Mouse (Mus musculus) limb, embryonic 15.5 days (tissue): ENCODE results near the gene Slc30a10. TPM values are rescaled to one million over a fixed set of nuclear protein-coding genes. Genes with fewer than 3 reads are reported as not detected.
A peak's percentile ranks its signal among the peaks of the same experiment; 100 is the strongest.

Source experiments
- ATAC-seq: fragments of 200-750 bp; cut with Nextera tagmentation; 2 replicates; pipeline ENCODE4 v1.8.0; 2017; ENCODE audit warnings: low read depth, moderate TSS enrichment; ENCODE audit not compliant: insufficient number of reproducible peaks, low FRiP score, low TSS enrichment
- H3K27ac ChIP-seq: fragments of 300-500 bp; sonication (generic); 2 replicates; pipeline ENCODE4 v1.5.1; 2015; ENCODE audit warnings: moderate library complexity, mild to moderate bottlenecking, inconsistent platforms
- H3K27me3 ChIP-seq: fragments of 300-500 bp; sonication (generic); 2 replicates; pipeline ENCODE4 v1.6.1; 2015; ENCODE audit warnings: inconsistent platforms
- H3K36me3 ChIP-seq: fragments of 300-500 bp; sonication (generic); 2 replicates; pipeline ENCODE4 v1.6.1; 2015; ENCODE audit warnings: inconsistent platforms
- H3K4me1 ChIP-seq: fragments of 300-500 bp; sonication (generic); 2 replicates; pipeline ENCODE4 v1.6.1; 2015; ENCODE audit warnings: inconsistent platforms
- H3K4me2 ChIP-seq: fragments of 300-500 bp; sonication (generic); 2 replicates; pipeline ENCODE4 v1.6.1; 2015; ENCODE audit warnings: mild to moderate bottlenecking, inconsistent platforms
- H3K4me3 ChIP-seq: fragments of 300-500 bp; sonication (generic); 2 replicates; pipeline ENCODE4 v1.5.1; 2015; ENCODE audit warnings: mild to moderate bottlenecking, inconsistent platforms
- H3K9ac ChIP-seq: fragments of 300-500 bp; sonication (generic); 2 replicates; pipeline ENCODE4 v1.6.1; 2015; ENCODE audit warnings: inconsistent platforms
- H3K9me3 ChIP-seq: fragments of 300-500 bp; sonication (generic); 2 replicates; pipeline ENCODE4 v1.6.1; 2016; ENCODE audit warnings: inconsistent platforms
- WGBS: fragments of 180-500 bp; shearing (Covaris S2); methylation state at CpG from one replicate; pipeline ENCODE4 v1.1.7; 2015; 5-methylcytosine and 5-hydroxymethylcytosine counted together
- polyA plus RNA-seq: library from polyadenylated mRNA; unstranded; fragments of >200 nt; fragmentation: Nextera tagmentation; extraction: Ambion mirVana; gene quantifications from 2 replicates; pipeline ENCODE4 v1.2.1, GENCODE M21; 2015

The Slc30a10 gene
- polyA plus RNA-seq, 1 experiment from 2014 or later: 0.45 TPM

DNA sequence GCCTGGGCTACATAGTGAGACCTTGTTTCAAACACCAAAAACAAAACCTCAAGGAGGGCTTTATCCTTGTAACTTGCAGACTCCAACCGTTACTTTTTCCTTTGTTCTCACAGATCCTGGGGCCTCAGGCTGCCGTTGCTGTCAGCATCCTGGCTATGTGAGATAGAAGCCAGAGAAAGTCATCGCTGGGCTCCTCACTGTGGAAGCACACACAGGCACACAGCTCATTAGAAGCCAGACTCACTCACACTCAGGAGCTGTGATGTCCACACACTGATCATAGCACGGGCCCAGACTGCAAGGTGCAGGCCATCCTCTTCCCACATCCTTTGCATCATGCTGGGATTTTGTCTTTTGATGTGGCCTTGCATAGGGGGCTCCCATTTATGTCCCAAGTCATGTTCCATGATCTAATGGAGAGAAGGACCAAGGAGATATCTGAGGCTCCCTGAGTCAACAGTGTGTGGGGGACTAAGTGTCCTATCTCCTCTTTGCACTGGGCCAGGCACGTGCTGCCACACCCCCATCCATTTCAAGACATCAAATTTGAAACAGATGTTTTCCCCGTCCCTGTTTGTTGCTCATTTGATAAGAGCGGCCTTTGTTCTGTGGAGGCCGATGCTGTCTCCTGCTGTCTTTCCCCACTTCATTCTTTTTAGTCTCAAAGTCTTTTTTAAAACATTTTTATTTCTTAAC, 17.5 kb downstream of the Slc30a10 start:
- no peak overlapping the region for H3K9ac ChIP-seq
- no peak for ATAC-seq
- no peaks in the 10 kb centered on the region for H3K9me3 ChIP-seq
- H3K4me2 ChIP-seq: no peak overlapping the region
- no peaks in the 10 kb centered on the region for H3K36me3 ChIP-seq
- no peaks in the 10 kb centered on the region for H3K27me3 ChIP-seq
- no peak overlapping the region for H3K4me3 ChIP-seq
- H3K27ac ChIP-seq: no peak overlapping the region; the same call in 1 of the 2 replicates
- WGBS: 37% methylated on average over 8 of the region's 8 CpGs
- H3K4me1 ChIP-seq: peaks cover 3% of the 10 kb centered on the region; the same call in 1 of the 2 replicates

DNA sequence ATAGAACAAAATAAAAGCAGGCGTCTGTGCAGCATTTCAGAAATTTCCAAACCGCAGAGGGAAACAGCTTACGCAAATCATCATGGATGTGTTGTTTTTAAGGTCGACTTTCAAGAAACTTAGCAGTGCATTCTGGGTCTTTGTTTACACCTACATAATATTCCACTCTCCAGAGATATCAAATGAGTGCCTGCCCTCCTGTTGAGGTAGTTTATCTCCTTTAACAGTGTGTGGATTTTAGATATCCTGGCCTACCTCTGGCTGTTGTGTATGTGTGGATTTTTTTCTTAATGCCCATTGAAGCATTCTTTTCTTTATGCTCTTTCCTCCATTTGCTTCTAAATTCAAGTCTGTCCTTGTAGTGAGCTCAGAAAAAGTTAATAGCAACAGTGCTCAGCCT, 18.1 kb downstream of the Slc30a10 start:
- Histone ChIP-seq H3K9ac (no peak overlapping the region), H3K27ac (no peak overlapping the region), H3K4me3 (no peak overlapping the region), H3K36me3 (no peaks in the 10 kb centered on the region), H3K4me1 (peaks cover 3% of the 10 kb centered on the region; the same call in 1 of the 2 replicates), H3K4me2 (no peak overlapping the region), H3K27me3 (no peaks in the 10 kb centered on the region), H3K9me3 (no peaks in the 10 kb centered on the region)
- 75% methylated on average over 4 of the region's 4 CpGs for WGBS
- no peak for ATAC-seq

DNA sequence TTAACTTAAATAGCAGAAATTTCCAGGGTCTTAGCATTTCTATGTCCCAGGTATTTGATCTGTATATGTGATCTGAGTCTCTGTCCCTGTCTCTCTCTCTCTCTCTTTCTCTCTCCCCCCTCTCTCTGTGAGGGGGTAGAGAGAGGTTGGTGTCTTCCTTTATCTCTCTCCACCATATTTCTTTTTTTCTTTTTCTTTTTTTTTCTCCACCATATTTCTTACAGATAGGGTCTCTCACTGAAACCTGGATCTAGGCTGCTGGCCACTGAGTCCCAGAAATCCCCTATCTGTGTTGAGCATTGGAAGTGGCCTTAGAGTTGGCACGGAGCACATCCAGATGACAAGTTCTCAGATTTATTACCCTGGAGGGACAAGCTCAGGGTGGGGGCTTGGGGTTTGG, 18.8 kb downstream of the Slc30a10 start:
- no peaks in the 10 kb centered on the region for H3K4me1 ChIP-seq
- H3K9ac ChIP-seq: no peak overlapping the region
- no peaks in the 10 kb centered on the region for H3K36me3 ChIP-seq
- H3K27me3 ChIP-seq: no peaks in the 10 kb centered on the region
- H3K4me3 ChIP-seq: no peak overlapping the region
- 90% methylated on average over 1 of the region's 1 CpGs for WGBS
- no peaks in the 10 kb centered on the region for H3K9me3 ChIP-seq
- no peak overlapping the region for H3K4me2 ChIP-seq
- ATAC-seq: no peak
- no peak overlapping the region for H3K27ac ChIP-seq

DNA sequence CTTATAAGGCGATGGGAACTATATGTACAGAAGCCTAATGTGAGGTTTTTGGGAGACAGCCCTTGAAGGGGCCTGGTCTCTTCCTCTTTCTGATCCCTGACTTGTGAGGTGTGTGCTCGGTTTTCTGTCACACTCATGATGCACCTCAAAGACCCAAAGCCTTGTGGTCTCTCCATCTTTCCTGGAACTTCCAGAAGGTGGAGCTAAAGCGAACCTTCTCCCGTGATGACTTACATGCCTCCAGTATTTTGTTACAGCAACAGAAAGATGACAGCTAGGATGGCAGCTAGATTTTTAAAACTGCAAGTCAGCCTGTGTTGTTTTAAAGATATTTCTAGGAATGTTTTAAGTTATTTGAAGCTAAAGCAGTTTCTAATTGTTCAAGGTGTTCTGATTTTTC, 25.2 kb downstream of the Slc30a10 start:
- Histone ChIP-seq H3K4me2 (no peak overlapping the region), H3K36me3 (no peaks in the 10 kb centered on the region), H3K9ac (no peak overlapping the region), H3K9me3 (no peaks in the 10 kb centered on the region), H3K4me3 (no peak overlapping the region), H3K4me1 (peaks cover 15% of the 10 kb centered on the region), H3K27ac (no peak overlapping the region), H3K27me3 (no peaks in the 10 kb centered on the region)
- 96% methylated on average over 4 of the region's 4 CpGs for WGBS
- ATAC-seq: no peak

DNA sequence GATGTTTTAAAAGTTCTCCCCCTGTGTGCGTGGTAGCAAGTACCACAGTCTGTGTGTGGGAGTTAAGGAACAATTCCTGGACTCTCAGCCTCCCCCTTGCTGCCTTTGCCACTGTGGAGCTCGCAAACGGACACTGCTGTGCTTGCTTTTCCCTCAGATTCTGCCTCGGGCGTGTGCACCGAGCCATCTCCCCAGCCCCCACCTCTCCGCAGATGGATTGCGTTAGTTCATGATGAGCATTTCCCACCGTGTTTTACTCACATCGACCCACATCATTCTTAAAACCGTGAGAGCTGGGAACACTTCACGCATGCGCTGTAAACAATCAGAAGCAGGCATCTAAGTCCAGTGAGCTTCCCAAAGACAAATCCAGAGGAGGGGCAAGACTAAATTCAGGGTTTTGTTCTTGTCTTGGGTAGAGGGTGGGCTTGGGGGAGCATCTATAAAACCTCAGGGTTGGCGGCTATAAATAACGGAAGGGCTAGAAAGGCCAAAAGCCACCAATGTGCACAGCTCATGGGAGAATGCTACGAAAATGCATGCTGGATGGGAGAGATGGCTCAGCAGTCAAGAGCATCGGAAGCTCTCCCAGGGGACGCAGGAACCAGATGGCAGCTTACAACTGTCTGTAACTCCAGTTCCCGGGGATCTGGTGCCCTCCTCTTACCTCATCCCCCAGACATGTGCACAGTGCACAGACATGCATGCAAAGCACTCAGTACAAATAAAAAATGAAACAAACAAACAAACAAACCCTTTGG, 27.5 kb downstream of the Slc30a10 start:
- WGBS: 21% methylated on average over 19 of the region's 19 CpGs
- Histone ChIP-seq H3K4me3 (peak overlapping the region; percentile 31), H3K4me1 (peaks cover 15% of the 10 kb centered on the region), H3K27ac (peak overlapping the region; percentile 59), H3K9ac (no peak overlapping the region), H3K36me3 (no peaks in the 10 kb centered on the region), H3K9me3 (no peaks in the 10 kb centered on the region), H3K4me2 (peak overlapping the region; percentile 47), H3K27me3 (no peaks in the 10 kb centered on the region)
- 0 out of 2 replicates have a peak, but pooled peaks have one; percentile 24 for ATAC-seq

DNA sequence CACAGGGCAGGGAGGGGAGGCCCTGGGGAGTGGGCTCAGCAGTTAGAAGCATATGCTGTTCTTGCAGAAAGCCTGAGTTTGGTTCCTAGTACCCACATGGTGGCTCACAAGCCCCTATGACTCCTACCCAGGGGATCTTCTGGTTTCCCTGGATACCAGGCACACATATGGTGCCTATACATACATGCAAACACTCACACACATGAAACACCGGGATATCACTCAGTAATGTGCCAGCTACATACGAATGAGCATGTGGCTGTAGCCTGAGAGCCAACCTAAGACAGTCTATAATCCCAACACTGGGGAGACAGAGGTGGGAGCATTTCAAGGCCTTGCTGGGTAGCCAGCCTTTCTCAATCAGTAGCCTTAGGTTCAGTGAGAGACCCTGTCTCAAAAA, 28.1 kb downstream of the Slc30a10 start:
- 89% methylated on average over 2 of the region's 2 CpGs for WGBS
- H3K9me3 ChIP-seq: no peaks in the 10 kb centered on the region

DNA sequence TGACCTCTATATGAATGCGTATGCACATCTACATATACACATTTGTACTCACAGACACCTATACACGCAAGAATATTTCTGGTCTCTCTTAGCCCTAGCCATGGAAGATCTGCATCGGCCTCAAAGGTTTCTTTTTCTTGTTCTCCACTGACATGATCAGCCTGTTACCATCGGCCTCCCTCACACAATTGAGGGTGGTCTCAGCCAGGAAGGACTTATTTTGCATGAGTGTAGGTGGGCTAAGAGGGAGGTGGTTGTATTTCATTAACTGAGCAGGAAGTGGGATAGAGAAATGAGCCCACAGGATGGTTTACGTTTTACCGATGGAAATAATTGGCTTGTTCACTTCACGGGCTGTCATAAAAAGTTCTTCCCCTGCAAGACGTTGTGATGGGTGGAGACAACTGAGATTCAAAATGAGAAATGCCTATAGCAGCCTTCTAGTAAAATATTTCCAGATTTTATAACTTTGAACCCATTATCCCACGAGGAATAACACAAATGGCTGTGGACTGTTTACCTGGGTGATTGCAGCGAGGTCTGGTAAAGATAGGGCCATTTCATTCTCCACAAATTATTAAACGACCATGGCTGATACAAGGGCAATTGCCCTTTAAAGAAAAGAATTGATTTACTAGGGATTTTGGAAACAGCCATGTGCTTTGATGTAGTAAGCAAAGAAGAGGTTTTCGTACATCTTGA, 28.9 kb downstream of the Slc30a10 start:
- no peak for ATAC-seq
- Histone ChIP-seq H3K4me3 (no peak overlapping the region), H3K27me3 (no peaks in the 10 kb centered on the region), H3K9me3 (no peaks in the 10 kb centered on the region), H3K4me1 (peaks cover 15% of the 10 kb centered on the region), H3K27ac (0 out of 2 replicates have a peak overlapping the region, but pooled peaks have one; percentile 18), H3K9ac (no peak overlapping the region), H3K4me2 (no peak overlapping the region), H3K36me3 (no peaks in the 10 kb centered on the region)
- WGBS: 43% methylated on average over 12 of the region's 12 CpGs

More for the DNA sequence above, 28.1 kb downstream of the Slc30a10 start:
- Histone ChIP-seq H3K27me3 (no peaks in the 10 kb centered on the region), H3K4me3 (no peak overlapping the region), H3K4me2 (no peak overlapping the region), H3K9ac (no peak overlapping the region), H3K4me1 (peaks cover 15% of the 10 kb centered on the region), H3K27ac (peak overlapping the region; percentile 17; the same call in 1 of the 2 replicates), H3K36me3 (no peaks in the 10 kb centered on the region)
- ATAC-seq: no peak

DNA sequence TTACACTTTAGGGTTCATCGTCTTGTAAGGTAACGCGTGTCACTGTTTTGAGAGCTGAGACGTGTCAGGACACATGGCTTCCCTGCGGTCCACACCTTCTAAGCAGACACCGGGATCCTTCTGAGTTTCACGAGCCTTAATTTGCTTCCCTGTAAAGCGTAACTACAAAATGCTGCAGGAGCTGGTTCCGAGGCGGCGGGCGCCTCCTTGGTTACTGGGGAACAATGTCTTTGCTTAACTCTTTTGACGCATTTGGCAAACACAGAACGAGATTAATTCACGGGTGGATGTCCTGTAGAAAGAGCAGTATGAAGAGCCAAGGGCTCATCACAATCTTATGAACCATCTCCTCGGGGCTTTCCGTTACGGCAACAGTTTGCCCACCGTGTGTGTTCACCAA, 29.6 kb downstream of the Slc30a10 start:
- H3K9me3 ChIP-seq: no peaks in the 10 kb centered on the region
- no peak for ATAC-seq
- no peaks in the 10 kb centered on the region for H3K27me3 ChIP-seq
- H3K27ac ChIP-seq: 0 out of 2 replicates have a peak overlapping the region, but pooled peaks have one; percentile 18
- peak overlapping the region; percentile 15; the same call in 1 of the 2 replicates for H3K4me2 ChIP-seq
- no peaks in the 10 kb centered on the region for H3K36me3 ChIP-seq
- H3K4me3 ChIP-seq: no peak overlapping the region
- H3K9ac ChIP-seq: no peak overlapping the region
- H3K4me1 ChIP-seq: peaks cover 15% of the 10 kb centered on the region
- 38% methylated on average over 19 of the region's 19 CpGs for WGBS

DNA sequence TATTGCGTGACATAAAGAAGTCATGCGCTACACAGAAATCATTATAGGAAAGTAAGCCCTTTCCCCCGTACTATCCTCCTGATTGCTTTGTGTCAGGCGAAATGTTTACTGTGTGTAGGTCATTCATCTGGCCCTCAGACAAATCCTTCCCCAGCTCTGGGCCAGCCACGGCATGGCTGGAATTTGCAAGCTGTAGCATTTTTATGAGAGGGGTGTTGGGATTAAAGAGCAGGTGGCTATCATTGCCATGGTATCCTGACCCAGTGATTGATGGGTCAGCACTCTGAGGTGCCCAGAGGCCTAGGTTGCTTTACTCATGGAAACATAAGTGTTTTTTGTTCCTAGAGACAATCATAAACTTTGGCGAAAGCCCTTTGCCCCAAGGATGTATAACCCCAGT, 35.2 kb downstream of the Slc30a10 start:
- no peaks in the 10 kb centered on the region for H3K4me1 ChIP-seq
- H3K4me3 ChIP-seq: no peak overlapping the region
- H3K27me3 ChIP-seq: no peaks in the 10 kb centered on the region
- H3K27ac ChIP-seq: no peak overlapping the region
- 64% methylated on average over 6 of the region's 6 CpGs for WGBS
- ATAC-seq: no peak
- H3K9ac ChIP-seq: no peak overlapping the region
- no peak overlapping the region for H3K4me2 ChIP-seq
- H3K36me3 ChIP-seq: no peaks in the 10 kb centered on the region
- H3K9me3 ChIP-seq: no peaks in the 10 kb centered on the region

DNA sequence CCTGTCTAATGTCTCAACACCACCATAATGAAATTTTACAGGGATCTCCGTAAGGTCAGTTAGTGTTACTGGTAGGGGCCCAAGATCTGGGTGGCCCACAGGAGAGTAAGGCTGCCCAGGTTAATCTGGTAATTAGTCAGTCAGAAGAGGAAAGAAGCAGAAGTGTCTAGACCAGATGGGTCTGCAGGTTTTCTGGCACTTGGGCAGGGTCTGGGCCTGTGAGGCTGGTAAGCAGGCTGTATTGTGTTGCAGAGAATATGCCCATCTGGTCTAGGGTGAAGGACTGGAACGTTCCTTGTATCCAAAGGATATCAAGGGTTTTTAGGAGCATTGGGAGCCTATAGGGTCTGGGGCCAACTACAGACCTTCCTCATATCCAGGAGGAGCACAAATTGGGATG, 36.0 kb downstream of the Slc30a10 start:
- no peaks in the 10 kb centered on the region for H3K36me3 ChIP-seq
- no peak overlapping the region for H3K27ac ChIP-seq
- 78% methylated on average over 2 of the region's 2 CpGs for WGBS
- H3K4me1 ChIP-seq: no peaks in the 10 kb centered on the region
- no peak overlapping the region for H3K4me3 ChIP-seq
- no peaks in the 10 kb centered on the region for H3K27me3 ChIP-seq
- no peak for ATAC-seq
- no peaks in the 10 kb centered on the region for H3K9me3 ChIP-seq
- no peak overlapping the region for H3K9ac ChIP-seq
- H3K4me2 ChIP-seq: no peak overlapping the region

DNA sequence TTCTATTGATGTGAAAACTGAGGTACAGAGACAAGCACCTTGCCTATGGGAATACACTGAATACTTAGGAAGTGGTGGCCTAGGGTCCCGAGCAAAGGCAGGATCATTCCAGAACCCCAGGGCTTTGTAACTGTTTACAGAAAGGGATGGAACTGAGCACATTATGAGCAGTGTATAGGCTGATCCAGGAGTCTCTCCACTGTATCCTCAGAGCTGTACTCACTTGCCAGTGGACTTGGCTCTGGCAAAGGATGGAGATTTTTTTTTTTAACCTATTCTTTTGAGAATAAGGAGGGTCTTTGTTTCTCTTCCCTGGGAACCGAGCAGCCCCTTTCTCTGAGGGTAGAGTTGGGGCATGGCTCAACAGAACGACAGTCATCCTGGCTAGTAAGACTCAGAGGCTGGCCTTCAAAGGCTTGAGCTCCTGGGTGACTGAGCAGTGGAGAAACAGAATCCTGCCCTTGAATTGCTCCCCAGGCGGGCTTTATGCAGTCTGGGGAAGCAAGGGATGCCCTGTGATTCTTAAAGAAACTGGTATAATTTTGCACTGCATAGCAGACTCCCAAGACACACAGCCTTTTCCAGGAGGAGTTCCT, 38.9 kb downstream of the Slc30a10 start:
- Histone ChIP-seq H3K4me3 (no peak overlapping the region), H3K27me3 (no peaks in the 10 kb centered on the region), H3K9me3 (no peaks in the 10 kb centered on the region), H3K4me1 (no peaks in the 10 kb centered on the region), H3K4me2 (no peak overlapping the region), H3K9ac (no peak overlapping the region), H3K36me3 (no peaks in the 10 kb centered on the region), H3K27ac (no peak overlapping the region)
- WGBS: 45% methylated on average over 4 of the region's 4 CpGs
- no peak for ATAC-seq
